Mouse (Mus musculus): ENCODE measurements around the gene Stn1. TPM values are rescaled to one million over a fixed set of nuclear protein-coding genes. Genes with fewer than 3 reads are reported as not detected.

Stn1 gene
- polyA plus RNA-seq, 1 experiment from 2014 or later, result 45.9 TPM

GRCm38 (mm10) chr19:47464304-47465241 is 72.7 kb downstream of the Stn1 start, which contains the start of gene Sh3pxd2a:
Gene Sh3pxd2a (minus strand): TSS chr19:47464401.
- peak; percentile 90 for ATAC-seq (ENCODE audit: low FRiP score, low read depth)
- Histone ChIP-seq H3K9me3 (0 out of 2 replicates have a peak, but pooled peaks cover 3% of the 10 kb centered on the region), H3K36me3 (no peaks in the 10 kb centered on the region), H3K27me3 (peaks cover 13% of the 10 kb centered on the region), H3K4me1 (peaks cover 24% of the 10 kb centered on the region), H3K27ac (replicated peaks) (peak within 1 kb of the TSS; percentile 85), H3K4me3 (peak within 1 kb of the TSS; percentile 67), H3K4me2 (replicated peaks) (peak within 1 kb of the TSS; percentile 94), H3K9ac (replicated peaks) (peak within 1 kb of the TSS; percentile 81)
- under 1% methylated on average over 55 of the region's 70 CpGs for WGBS

DNA sequence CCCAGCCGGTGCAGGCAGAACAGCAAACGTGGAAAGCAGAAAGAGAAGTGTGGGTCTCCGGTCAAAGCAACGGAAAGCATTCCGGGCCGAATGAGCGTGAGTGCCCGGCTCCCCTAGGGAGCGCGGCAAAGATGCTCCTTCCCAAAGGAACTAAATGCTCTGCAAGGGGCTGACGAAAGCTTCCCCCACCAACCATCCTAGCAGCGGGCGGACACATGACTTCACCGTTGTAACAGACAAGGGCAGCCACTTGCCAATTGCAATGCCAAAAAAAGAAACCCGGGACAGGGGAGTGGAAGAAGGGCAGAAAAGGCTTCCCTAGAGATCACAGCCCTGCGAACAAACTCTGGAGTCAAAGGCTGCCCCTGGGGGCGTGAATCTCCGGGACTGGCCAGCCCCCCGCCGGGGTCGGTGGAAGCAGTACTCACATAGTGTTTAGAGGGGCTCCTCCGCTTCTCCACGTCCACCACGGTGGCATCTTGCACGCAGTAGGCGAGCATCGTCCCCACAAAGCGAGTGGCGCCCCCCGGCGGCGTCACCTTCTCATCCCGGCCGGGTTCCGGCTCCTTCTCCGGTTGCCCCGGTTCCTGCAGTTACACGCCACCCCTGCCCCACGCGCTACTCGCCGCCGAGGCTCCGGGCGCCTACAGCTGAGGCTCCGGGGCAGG is 73.5 kb downstream of the Stn1 start:
- Histone ChIP-seq H3K4me3 (peak overlapping the region; percentile 67), H3K4me1 (peaks cover 24% of the 10 kb centered on the region), H3K9ac (replicated peaks) (peak overlapping the region; percentile 81), H3K36me3 (no peaks in the 10 kb centered on the region), H3K27ac (replicated peaks) (peak overlapping the region; percentile 85), H3K9me3 (0 out of 2 replicates have a peak, but pooled peaks cover 3% of the 10 kb centered on the region), H3K4me2 (replicated peaks) (peak overlapping the region; percentile 94), H3K27me3 (peaks cover 17% of the 10 kb centered on the region)
- WGBS, result under 1% methylated on average over 44 of the region's 46 CpGs
- peak; percentile 1 for ATAC-seq (ENCODE audit: low FRiP score, low read depth)

DNA sequence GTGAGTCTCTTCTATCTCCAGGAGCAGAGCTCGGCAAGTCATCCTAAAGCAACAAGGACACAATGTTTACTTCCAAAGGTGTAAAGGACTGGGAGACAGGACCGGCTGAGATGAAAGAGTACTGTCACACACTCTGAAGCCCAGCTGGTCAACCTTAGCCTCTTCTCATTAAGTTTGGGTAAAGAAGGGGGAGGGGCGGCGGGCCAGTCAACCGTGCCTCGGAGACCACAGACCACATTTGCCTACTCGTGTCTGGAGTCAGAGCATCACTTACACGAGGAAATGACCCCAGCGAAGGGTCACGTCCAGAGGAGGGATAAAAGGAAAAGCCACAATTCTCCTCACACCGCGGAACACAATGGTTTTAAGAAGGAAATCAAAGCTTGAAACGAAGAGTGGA is 74.1 kb downstream of the Stn1 start:
- Histone ChIP-seq H3K4me3 (peak overlapping the region; percentile 67), H3K9ac (replicated peaks) (peak overlapping the region; percentile 81), H3K36me3 (no peaks in the 10 kb centered on the region), H3K9me3 (0 out of 2 replicates have a peak, but pooled peaks cover 3% of the 10 kb centered on the region), H3K27me3 (peaks cover 17% of the 10 kb centered on the region), H3K27ac (replicated peaks) (0 out of 2 replicates have a peak overlapping the region, but pooled peaks have one; percentile 85), H3K4me2 (replicated peaks) (peak overlapping the region; percentile 94), H3K4me1 (peaks cover 26% of the 10 kb centered on the region)
- ATAC-seq (ENCODE audit: low FRiP score, low read depth), result no peak
- under 1% methylated on average over 13 of the region's 13 CpGs for WGBS

DNA sequence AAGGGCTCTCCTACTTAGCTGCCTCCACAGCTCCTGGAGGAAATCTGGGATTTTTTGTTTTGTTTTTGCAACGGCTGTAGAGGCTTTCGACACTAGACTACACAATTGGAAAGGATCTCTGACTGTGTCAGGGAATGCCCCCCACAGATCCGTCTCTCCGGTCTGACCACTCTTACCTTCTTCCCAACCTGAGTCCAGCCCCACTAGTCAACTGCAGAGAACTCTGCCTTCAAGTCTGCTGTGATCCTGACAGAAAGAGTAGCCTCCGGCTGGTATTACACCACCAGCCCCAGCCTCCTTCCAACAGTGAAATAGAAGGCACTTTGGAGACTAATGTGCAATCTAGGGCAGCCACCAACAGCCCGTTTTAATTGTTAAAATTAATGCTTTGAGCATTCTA is 74.6 kb downstream of the Stn1 start:
- H3K27me3 ChIP-seq, result peaks cover 17% of the 10 kb centered on the region
- no peak overlapping the region for H3K27ac ChIP-seq (replicated peaks)
- peak overlapping the region; percentile 67 for H3K4me3 ChIP-seq
- no peak overlapping the region for H3K9ac ChIP-seq (replicated peaks)
- peaks cover 31% of the 10 kb centered on the region for H3K4me1 ChIP-seq
- ATAC-seq (ENCODE audit: low FRiP score, low read depth), result no peak
- 0 out of 2 replicates have a peak, but pooled peaks cover 3% of the 10 kb centered on the region for H3K9me3 ChIP-seq
- no peaks in the 10 kb centered on the region for H3K36me3 ChIP-seq
- 18% methylated on average over 6 of the region's 6 CpGs for WGBS
- H3K4me2 ChIP-seq (replicated peaks), result peak overlapping the region; percentile 94

DNA sequence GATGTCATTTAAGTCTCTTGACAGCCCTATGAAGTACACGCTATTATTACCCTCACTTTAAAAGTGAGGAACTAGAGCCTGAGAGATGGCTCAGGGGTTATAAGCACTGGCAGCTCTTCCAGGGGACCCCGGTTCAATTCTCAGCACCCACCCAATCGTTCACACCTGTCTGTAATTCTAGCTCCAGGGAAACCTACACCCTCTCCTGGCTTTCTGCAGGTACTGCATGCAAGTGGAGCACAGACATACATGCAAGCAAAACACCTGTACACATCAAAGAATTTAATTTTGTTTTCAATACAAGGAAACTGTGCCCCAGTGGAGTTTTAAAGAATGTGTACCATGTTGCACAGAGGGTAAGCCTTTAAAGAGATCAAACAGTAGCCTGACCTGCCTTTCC is 75.5 kb downstream of the Stn1 start:
- Histone ChIP-seq H3K36me3 (no peaks in the 10 kb centered on the region), H3K4me3 (no peak overlapping the region), H3K9ac (replicated peaks) (no peak overlapping the region), H3K4me1 (peaks cover 35% of the 10 kb centered on the region), H3K9me3 (0 out of 2 replicates have a peak, but pooled peaks cover 3% of the 10 kb centered on the region), H3K27me3 (peaks cover 17% of the 10 kb centered on the region), H3K27ac (replicated peaks) (no peak overlapping the region), H3K4me2 (replicated peaks) (no peak overlapping the region)
- 95% methylated on average over 3 of the region's 3 CpGs for WGBS
- no peak for ATAC-seq (ENCODE audit: low FRiP score, low read depth)

- Histone ChIP-seq H3K4me1 (peaks cover 38% of the 10 kb centered on the region), H3K36me3 (no peaks in the 10 kb centered on the region), H3K27me3 (peaks cover 15% of the 10 kb centered on the region), H3K9ac (replicated peaks) (no peak overlapping the region), H3K4me2 (replicated peaks) (no peak overlapping the region), H3K27ac (replicated peaks) (no peak overlapping the region), H3K4me3 (no peak overlapping the region), H3K9me3 (0 out of 2 replicates have a peak, but pooled peaks cover 3% of the 10 kb centered on the region)
- 86% methylated on average over 9 of the region's 9 CpGs for WGBS
- no peak for ATAC-seq (ENCODE audit: low FRiP score, low read depth)
Measured at GRCm38 (mm10) chr19:47461386-47461785, 75.9 kb downstream of the Stn1 start.

DNA sequence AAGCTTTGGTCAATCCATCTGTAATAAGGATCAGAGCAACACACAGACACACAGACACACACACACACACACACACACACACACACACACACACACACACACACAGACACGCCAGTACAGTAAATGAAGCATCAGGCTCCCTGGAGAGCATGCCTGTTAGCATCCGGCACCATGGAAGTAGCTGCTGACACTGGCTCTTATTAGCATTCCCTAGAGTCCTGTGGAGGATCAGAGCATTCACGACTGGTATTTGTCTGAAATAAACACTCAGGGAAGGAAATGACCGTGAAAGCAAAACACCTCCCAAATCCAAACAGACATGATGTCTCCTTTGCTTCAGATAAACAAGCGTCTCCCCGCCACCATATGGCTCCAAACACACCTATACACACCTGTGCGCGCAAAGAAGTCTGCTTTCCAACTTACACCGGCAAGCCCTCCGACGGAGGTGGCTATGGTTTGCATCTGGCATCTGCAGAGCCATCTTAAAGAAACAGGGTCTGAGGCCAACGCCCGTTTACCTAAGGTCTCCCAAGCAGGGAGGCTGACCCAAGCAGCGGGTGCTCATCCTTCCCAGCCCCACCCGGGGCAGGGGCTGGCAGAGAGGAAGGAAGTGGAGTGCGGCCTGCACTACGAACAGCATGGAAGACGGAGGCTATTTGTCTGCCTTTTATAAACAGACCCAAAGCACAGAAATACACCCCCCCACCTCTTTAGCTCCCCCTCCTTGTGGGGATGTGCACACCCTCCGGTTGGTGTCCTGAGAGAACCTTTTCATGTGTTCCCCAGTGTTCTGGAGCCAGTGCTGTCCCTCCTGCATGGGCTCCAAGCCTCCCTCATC is 77.0 kb downstream of the Stn1 start:
- H3K4me3 ChIP-seq, result no peak overlapping the region
- no peak overlapping the region for H3K4me2 ChIP-seq (replicated peaks)
- WGBS, result 69% methylated on average over 19 of the region's 19 CpGs
- H3K27me3 ChIP-seq, result peaks cover 17% of the 10 kb centered on the region; the same call in 1 of the 2 replicates
- 0 out of 2 replicates have a peak, but pooled peaks cover 3% of the 10 kb centered on the region for H3K9me3 ChIP-seq
- H3K36me3 ChIP-seq, result no peaks in the 10 kb centered on the region
- peaks cover 38% of the 10 kb centered on the region for H3K4me1 ChIP-seq
- no peak overlapping the region for H3K27ac ChIP-seq (replicated peaks)
- ATAC-seq (ENCODE audit: low FRiP score, low read depth), result no peak
- H3K9ac ChIP-seq (replicated peaks), result no peak overlapping the region

DNA sequence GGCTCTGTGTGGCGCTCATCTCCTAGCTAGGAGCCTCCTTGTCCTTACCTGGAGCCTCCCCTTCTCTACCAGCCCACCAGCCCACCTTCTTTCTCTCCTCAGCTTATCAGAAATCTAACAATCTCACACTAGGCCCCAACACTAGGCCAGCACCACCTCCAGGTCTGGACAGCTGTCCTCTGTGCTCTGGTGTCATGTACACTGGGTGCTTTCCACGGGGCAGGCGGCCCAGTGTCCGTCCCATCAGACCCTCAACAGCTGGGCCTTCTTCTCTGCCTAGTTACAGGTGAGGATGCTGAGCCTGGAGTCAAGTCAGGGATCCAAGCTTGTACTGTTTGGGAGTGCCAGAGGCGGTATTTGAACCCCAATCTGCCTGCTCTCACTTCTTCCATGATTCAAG is 78.1 kb downstream of the Stn1 start:
- peaks cover 21% of the 10 kb centered on the region; the same call in 1 of the 2 replicates for H3K27me3 ChIP-seq
- no peaks in the 10 kb centered on the region for H3K36me3 ChIP-seq
- peaks cover 40% of the 10 kb centered on the region for H3K4me1 ChIP-seq
- no peak overlapping the region for H3K4me3 ChIP-seq
- no peak overlapping the region for H3K4me2 ChIP-seq (replicated peaks)
- H3K9me3 ChIP-seq, result 0 out of 2 replicates have a peak, but pooled peaks cover 3% of the 10 kb centered on the region
- no peak overlapping the region for H3K27ac ChIP-seq (replicated peaks)
- 93% methylated on average over 5 of the region's 5 CpGs for WGBS
- no peak for ATAC-seq (ENCODE audit: low FRiP score, low read depth)
- H3K9ac ChIP-seq (replicated peaks), result no peak overlapping the region

DNA sequence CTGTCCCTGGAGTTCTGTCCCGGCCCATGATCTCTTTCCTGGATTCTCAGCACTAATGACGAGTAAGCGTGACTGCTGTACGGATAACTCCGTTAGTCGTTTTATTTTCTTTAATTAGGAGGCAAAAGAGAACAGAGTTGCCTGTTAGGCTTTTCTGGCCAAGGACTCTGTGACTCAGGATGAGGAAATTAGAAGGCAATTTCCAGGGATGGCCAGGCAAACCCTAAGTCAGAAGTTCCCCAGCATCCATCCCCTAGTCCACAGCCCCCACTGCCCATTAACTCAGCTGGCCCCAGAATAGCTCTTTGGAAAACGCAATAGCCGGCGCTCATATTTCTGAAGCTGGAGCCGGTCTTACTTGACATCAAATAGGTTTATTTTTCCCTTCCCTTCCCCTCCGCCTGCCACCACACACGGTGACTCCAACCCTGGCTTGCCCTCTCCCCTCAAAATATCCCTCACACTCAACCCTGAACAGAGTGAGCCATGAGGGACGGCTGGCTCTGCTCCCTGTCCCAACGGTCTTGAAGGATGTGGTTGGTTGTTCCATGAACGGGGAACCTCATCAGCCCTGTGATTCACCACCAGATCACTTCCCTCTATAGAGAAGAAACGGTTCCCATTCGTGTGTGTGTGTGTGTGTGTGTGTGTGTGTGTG is 78.7 kb downstream of the Stn1 start:
- H3K4me2 ChIP-seq (replicated peaks), result no peak overlapping the region
- WGBS, result 81% methylated on average over 17 of the region's 17 CpGs
- H3K27ac ChIP-seq (replicated peaks), result no peak overlapping the region
- H3K9me3 ChIP-seq, result 0 out of 2 replicates have a peak, but pooled peaks cover 3% of the 10 kb centered on the region
- H3K4me1 ChIP-seq, result peaks cover 44% of the 10 kb centered on the region
- no peak overlapping the region for H3K9ac ChIP-seq (replicated peaks)
- no peak overlapping the region for H3K4me3 ChIP-seq
- no peak for ATAC-seq (ENCODE audit: low FRiP score, low read depth)
- peaks cover 21% of the 10 kb centered on the region; the same call in 1 of the 2 replicates for H3K27me3 ChIP-seq
- no peaks in the 10 kb centered on the region for H3K36me3 ChIP-seq

DNA sequence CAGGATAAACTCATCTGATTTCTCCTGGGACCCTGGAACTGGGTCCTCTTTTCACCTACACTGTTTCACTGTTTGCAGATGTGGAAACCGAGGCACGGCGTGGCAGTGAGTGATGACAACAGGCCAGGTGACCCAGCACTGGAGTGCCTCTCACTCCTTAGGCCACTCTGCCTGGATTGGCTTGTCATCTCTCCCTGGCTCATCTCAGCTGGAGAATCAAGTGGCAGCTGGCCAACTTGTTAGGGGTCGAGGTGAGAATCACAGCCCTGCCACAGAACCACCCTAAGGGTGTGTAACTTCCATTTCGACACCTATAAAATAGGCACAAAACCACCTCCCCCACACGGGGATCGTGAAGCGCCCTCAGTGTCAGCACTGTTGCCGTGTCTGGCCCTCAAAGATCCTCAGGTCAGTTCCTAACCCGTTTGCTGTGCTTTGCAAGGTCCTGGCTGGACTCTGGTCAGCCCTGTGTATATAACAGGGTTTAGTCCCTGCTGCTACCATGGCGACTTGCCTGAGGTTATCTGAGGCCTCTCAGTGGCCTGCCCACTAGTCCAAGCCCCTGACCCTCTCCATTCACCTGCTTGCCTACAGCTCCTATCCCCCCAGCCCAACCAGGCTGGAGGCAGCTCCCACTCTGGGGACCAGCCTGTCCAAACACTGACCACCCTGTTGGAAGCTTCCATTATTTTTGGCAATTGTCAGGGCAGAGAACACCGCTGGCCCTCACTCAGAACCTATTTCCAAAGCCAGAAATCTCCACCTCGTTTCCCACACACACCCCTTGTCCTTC is 79.4 kb downstream of the Stn1 start:
- Histone ChIP-seq H3K9me3 (0 out of 2 replicates have a peak, but pooled peaks cover 3% of the 10 kb centered on the region), H3K36me3 (no peaks in the 10 kb centered on the region), H3K4me1 (peaks cover 39% of the 10 kb centered on the region), H3K27me3 (peaks cover 21% of the 10 kb centered on the region; the same call in 1 of the 2 replicates), H3K4me2 (replicated peaks) (no peak overlapping the region), H3K27ac (replicated peaks) (no peak overlapping the region), H3K9ac (replicated peaks) (no peak overlapping the region), H3K4me3 (no peak overlapping the region)
- 74% methylated on average over 13 of the region's 13 CpGs for WGBS
- no peak for ATAC-seq (ENCODE audit: low FRiP score, low read depth)

Measured in midbrain, embryonic 12.5 days (tissue).